Mouse (Mus musculus) liver, adult 2 months (tissue): ENCODE data around the gene Colgalt2.

Experiments used
- CTCF ChIP-seq: fragments of 200-500 bp; IDR thresholded peaks from 2 replicates; pipeline ENCODE4 v1.5.1; 2011; ENCODE audit warnings: low read depth, low read length, control low read depth
- POLR2A ChIP-seq: fragments of 200-500 bp; IDR thresholded peaks from 2 replicates; pipeline ENCODE4 v1.6.1; 2011; ENCODE audit warnings: low read length, control low read depth; ENCODE audit not compliant: insufficient read depth; ENCODE audit errors: extremely low read depth

DNA sequence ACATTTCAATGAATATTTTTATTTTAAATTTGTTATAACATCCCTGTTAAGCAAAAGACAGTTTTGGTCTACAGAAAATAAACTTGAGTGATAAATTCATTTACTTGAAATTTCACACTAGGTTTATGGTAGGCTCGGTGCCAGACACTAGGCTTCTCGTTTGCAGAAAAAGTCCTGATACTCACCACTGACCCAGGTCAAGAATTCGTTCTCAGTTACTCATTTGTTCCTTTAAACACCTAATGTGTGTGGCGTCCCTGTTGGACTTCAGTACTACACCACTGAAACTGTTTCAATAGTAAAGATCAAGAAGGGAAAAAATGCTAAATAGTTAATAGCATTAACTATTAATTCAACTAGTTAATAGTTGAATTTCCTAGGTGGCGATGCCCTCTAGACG, 46.3 kb downstream of the Colgalt2 start:
- TF ChIP-seq CTCF: no peak
- TF ChIP-seq POLR2A: no peak
